Mouse (Mus musculus): ENCODE data around the gene Slc50a1. TPM values are rescaled to one million over a fixed set of nuclear protein-coding genes. Genes with fewer than 3 reads are reported as not detected.

The Slc50a1 gene
- total RNA-seq, 2 experiments from 2014 or later: 46.7 to 53.1 TPM

DNA sequence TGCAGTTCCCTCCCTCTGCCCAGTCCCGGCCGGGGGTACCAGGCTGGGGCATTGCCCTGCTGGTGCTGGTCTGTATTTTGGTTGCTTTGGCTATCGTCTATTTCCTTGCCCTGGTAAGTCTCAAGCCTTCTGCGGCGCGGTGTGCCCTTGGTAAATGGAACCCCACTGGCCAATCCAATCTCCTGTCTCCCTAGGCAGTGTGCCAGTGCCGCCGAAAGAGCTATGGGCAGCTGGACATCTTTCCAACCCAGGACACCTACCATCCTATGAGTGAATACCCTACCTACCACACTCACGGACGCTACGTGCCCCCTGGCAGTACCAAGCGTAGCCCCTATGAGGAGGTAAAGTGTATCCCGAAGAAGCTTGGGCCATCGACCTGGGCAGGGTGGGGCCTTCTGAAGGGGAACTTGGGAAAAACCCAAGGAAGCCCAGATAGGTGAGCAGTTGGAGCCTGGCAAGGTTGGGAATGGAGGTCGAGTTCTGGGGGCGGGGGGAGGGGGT is 38.5 kb downstream of the Slc50a1 start:
- no peak for DNase-seq

DNA sequence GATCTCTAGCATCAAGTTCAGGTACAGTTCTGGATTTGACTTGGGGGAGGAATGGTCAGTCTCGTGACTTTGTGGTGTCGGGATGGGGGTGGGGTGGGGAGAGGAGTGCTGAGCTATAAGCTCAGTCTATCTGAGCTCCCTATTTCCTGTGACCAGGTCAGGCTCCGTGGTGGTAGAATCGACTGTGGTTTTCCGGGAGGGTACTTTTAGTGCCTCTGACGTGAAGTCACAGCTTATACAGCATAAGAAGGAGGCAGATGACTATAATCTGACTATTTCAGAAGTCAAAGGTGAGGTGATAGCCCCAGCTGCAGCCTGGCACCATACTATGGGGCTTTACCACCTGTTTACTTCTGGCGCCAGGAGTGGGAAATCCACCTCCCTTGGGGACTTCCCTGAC is 39.0 kb downstream of the Slc50a1 start:
- DNase-seq: no peak

DNA sequence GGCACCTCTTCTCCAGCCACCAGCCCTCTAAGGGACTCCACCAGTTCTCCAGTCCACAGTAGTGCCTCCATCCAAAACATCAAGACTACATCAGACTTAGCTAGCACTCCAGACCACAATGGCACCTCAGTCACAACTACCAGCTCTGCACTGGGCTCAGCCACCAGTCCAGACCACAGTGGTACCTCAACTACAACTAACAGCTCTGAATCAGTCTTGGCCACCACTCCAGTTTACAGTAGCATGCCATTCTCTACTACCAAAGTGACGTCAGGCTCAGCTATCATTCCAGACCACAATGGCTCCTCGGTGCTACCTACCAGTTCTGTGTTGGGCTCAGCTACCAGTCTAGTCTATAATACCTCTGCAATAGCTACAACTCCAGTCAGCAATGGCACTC is 39.8 kb downstream of the Slc50a1 start:
- DNase-seq: no peak

DNA sequence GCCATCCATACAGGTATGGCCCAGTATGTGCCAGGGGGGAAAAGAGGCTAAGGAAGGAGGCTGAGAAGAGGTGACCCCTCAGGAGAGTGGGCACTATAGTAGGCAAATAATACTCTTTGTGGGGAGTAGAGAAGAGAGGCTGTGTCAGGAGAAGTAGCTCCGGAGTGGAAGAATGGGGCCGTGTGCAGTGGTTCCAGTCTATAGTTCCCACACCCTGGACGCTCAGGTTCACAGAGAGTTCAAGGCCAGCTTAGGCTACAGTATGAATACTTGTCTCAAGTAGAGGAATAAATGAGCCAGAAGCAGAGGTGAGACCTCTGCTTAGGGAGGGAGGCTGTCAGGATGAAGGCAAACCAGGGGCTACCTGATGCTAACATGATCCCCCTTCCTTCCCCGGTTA is 41.1 kb downstream of the Slc50a1 start:
- DNase-seq: no peak

DNA sequence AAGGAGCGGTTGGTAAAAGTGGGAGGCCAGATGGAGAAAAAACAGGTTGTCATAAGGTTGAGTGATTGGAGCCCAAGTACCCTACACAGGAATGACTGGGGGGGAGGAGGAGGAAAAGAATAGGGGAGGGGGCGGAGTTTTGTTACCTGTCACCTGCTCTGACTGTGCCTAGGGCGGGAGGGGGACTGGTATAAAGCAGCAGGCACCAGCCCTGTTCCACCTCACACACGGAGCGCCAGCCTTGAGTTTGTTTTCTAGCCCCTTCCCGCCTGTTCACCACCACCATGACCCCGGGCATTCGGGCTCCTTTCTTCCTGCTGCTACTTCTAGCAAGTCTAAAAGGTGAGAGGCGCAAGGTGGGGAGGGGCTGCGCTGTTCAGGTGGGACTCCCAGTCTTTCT is 41.5 kb downstream of the Slc50a1 start, which contains the start of gene Muc1:
Gene Muc1 (plus strand): TSS at position 222 of the 400 bp plus-strand sequence.
- DNase-seq: no peak

DNA sequence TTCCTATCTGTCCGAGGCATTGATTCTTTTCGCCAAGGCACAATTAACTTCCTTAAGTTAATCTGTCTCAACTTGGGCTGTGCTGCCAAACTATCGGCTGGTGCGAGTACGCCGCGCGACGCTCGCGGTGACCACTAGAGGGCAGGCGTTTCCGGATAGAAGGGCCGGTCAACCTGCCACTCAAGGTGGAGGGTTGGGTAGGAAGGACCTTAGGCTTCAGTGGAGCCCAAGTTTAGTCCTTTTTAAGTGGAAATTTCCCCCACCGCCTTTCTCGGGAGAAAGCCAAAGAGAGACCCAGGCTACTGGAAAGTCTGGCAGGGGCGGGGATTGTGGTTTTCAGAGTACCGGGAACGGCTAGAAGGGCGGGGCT is 42.2 kb downstream of the Slc50a1 start:
- peak; percentile 93 for DNase-seq

DNA sequence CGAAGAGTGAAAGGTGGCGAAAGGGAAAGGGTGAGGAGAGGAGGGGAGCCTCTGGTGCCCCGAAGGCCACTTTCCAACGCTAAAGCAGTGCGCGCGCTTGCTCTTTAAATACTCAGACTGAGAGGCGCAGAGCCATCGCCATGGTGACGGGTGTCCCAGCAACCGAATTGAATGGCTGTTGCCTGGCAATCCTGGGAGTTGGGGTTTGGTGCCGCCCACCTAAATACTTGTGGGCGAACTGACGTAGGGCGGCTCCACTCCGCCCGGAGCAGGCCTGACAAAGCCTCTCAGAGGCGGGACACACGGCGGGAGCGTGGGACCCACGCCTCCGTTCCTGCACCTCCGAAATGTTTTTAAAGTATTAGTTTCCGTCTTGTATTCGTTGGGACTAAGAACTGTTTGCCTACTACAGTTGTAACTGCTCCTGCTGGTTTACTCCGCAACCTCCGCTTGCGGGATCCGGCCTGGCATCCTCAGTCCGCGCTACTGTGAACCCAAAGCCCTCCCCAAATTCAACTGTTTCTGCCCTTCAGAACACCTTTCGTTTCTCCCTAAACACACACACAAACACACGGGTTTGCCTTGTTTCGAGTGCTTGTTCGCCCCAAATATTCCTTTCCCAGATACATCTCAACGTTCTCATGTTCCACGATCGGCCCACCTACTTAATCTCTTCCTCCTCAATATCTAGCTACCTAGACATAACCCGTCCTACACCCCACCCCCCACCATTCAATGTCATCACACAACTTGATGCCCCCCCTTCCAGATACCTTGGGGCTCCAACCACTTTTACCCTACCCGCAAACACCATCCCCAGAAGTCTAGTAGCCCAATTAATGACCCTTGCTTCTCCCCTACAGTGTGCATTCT is 42.8 kb downstream of the Slc50a1 start:
- DNase-seq: peak; percentile 91

DNA sequence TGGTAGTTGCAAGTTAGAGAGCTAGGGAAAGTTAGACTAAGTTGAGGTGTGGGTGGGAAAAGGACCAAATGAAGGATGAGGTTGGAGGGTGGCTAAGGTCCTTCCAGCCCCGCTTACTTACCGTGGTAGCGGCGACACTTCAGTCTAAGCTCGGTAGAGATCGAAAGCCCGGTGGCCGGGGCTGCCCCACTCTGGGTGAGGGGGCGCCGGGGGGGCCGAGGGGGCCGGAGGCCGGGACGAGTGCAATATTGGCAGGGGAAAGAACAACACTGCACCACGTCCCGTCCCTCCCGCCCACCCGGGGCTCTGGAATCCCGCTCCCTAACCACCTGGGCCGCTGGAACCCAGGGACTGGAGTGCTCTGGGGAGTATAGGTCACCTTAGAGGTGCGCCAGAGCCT is 43.5 kb downstream of the Slc50a1 start, which contains the start of gene Mtx1:
Gene Mtx1 (minus strand): TSS at position 189 of the 400 bp plus-strand sequence.
- DNase-seq: no peak

DNA sequence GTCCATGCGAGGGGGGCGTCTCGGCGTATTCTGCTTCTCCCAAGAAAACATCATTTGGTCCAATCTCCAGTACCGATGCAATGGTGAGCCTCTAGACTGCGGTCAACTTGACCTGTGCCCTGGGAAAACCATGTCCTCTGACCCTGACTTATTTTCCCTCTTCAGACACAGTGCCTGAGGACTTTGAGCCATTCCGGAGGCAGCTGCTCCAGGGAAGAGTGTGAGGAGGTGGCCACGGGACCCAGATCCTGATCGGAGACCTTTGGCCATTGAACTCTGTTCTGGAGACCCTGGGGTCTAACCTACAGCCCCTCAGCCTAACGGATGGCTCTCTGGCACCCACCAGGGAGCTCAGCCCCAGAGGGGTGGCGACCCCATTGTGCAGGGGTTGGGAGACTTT is 44.0 kb downstream of the Slc50a1 start:
- DNase-seq: no peak

DNA sequence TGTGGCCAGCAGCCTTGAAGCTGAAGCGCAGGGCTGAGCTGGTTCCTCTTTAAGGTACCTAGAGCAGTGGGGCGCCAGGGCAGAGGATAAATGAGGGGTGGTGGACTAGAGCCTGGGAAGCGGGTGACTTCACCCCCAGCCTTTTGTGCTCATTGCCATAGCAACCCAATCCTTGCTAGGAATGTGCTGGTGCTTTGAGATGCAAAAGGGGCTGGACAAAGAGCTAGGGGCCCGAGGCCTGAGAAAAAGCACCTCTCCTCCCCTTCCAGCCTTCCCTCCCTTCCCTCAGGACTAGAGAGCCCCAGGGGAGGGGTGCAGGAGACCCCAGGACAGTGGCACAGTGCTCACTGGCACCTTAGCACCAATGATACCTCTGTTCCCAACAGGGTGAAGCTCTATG is 44.5 kb downstream of the Slc50a1 start:
- no peak for DNase-seq

DNA sequence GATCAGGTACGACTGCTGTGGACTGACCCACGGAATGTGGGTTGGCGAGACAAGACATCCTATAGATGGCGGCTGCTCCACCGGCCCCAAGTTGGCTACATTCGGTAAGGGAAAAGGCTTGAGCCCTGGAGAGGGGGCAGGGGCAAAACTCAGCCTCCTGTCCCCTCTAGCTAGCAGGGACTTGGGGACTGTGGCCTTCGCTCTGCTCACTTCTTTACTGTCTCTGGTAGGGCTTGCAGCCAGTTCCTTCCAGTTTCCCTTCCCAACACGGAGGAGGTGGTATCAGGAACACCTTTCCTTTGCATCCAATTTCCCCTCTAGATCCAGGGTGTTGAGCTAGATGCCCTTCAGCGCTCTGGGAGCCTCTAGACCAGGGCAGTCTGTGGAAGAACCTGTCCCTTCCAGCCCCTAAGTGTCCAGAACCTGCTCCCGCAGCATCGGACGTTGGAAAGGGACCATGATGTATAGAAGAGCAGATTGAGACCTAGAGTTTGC is 45.0 kb downstream of the Slc50a1 start:
- DNase-seq: no peak

DNA sequence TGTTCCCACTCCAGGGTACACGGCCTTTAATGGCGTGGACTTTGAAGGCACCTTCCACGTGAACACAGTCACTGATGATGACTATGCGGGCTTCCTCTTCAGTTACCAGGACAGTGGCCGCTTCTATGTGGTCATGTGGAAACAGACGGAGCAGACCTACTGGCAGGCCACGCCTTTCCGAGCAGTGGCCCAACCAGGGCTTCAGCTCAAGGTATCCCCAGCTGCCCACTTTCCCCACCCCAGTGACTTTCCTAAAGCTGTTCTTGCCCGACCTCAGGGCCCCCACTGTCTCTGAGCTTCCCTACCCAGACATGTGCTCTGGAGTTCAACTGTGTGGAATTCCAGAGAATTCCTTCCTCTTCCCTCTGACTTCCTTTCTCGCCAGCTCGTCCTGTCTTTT is 45.6 kb downstream of the Slc50a1 start:
- no peak for DNase-seq

DNA sequence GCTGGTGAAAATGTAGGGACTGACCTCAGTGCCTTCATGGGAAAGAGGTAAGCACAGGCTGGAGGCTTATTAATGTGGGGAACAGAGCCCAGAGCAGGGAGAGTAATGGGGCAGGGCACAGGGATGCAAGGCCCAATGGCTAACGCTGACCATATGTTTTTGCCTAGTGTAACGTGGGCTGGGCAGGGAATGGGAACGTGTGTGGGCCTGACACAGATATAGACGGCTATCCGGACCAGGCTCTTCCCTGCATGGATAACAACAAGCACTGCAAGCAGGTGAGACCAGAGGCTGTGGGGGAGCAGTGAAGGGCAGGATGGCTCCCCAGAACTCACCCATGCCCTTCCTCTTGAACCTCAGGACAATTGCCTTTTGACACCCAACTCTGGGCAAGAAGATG is 49.2 kb downstream of the Slc50a1 start:
- no peak for DNase-seq

DNA sequence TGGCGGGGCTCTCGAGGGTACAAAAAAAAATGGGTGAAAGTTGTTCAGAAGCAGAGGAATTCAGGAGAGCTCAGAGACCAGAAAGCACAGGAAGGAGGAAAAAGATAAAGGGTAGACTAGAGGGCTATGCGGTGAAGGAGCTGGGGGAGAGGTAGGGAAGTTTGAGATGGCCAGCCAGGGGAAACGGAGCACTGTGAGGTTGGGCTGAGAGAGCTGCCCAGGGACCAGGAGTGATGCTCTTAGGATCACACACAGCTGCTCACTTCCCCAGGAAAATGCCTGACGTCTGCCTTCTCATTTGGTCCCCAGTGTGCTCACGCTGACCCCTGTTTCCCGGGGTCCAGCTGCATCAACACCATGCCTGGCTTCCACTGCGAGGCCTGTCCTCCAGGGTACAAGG is 50.8 kb downstream of the Slc50a1 start:
- DNase-seq: no peak

DNA sequence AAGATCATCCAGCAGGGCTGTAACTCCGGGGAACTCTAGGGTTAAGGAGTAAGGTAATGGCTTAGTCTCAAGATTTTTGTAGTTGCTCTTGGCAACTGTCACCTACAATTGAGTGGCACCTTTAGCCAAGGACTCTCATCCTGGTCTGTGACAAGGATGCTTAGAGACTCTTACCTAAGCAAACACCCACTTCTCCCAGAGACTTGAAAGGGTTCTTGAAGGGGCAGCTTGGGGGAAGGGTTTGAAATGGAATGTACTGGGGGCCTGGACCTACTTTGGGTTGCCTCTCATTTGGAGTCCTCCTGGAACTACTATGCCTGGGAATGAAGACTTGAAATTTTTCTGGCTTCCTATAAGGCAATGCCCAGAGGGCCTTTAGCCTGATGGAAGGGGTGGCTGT is 52.1 kb downstream of the Slc50a1 start:
- no peak for DNase-seq

Small RNA genes lying within 50 kb of the gene (microRNA-seq; reads per million reads assigned to microRNA genes)
- gene Mir92b: 66.0 reads per million, percentile 39 among the genes with 10 or more reads in this experiment

Other genes with a start within 250 kb of the Slc50a1 start
- 10 to 100 TPM; 19.2 to 23.2 TPM for gene Rusc1, start 177.3 kb downstream of the Slc50a1 start, total RNA-seq (2021)
- not detected for gene Gm43738, start 169.5 kb downstream of the Slc50a1 start, total RNA-seq (2021)
- gene Fdps, start 168.6 kb downstream of the Slc50a1 start, total RNA-seq (2021): 10 to 100 TPM; 56.9 to 70.2 TPM
- gene Pklr, start 134.4 kb downstream of the Slc50a1 start, total RNA-seq (2021): 10 to 100 TPM; 15.2 to 41.1 TPM
- gene Hcn3, start 110.4 kb downstream of the Slc50a1 start, total RNA-seq (2021): 1 to 10 TPM; 2.2 to 5.7 TPM
- 10 to 100 TPM; 42.0 to 65.6 TPM for gene Clk2, start 105.8 kb downstream of the Slc50a1 start, total RNA-seq (2021)
- gene Scamp3, start 93.1 kb downstream of the Slc50a1 start, total RNA-seq (2021): 10 to 100 TPM; 67.9 to 72.7 TPM
- gene Fam189b, start 87.4 kb downstream of the Slc50a1 start, total RNA-seq (2021): 10 to 100 TPM; 16.2 to 24.8 TPM
- gene Gba, start 67.6 kb downstream of the Slc50a1 start, total RNA-seq (2021): 10 to 100 TPM; 47.8 to 48.1 TPM
- gene Thbs3, start 55.4 kb downstream of the Slc50a1 start, total RNA-seq (2021): 10 to 100 TPM; 21.8 to 22.6 TPM
- gene Mtx1, start 43.5 kb downstream of the Slc50a1 start, total RNA-seq (2021): 100 to 1,000 TPM; 176 to 198 TPM
- under 1 TPM; 0.51 to 0.55 TPM for gene Muc1, start 41.5 kb downstream of the Slc50a1 start, total RNA-seq (2021)
- gene Krtcap2, start 24.6 kb downstream of the Slc50a1 start, total RNA-seq (2021): 100 to 1,000 TPM; 109 to 116 TPM
- gene Trim46, start 24.3 kb downstream of the Slc50a1 start, total RNA-seq (2021): 1 to 10 TPM; 2.0 to 4.2 TPM
- 100 to 1,000 TPM; 115 to 122 TPM for gene Dpm3, start 11.2 kb downstream of the Slc50a1 start, total RNA-seq (2021)
- gene Efna1, start 10.6 kb upstream of the Slc50a1 start, total RNA-seq (2021): 10 to 100 TPM; 25.0 to 34.3 TPM
- under 1 TPM; 0.51 to 0.73 TPM for gene Efna3, start 52.4 kb upstream of the Slc50a1 start, total RNA-seq (2021)
- 1 to 10 TPM; 1.7 to 2.2 TPM for gene Efna4, start 67.5 kb upstream of the Slc50a1 start, total RNA-seq (2021)
- gene Adam15, start 79.4 kb upstream of the Slc50a1 start, total RNA-seq (2021): 10 to 100 TPM; 62.8 to 68.9 TPM
- gene Dcst2, start 91.4 kb upstream of the Slc50a1 start, total RNA-seq (2021): under 1 TPM; 0.48 to 0.82 TPM
- gene Dcst1, start 94.7 kb upstream of the Slc50a1 start, total RNA-seq (2021): under 1 TPM in 1 of 2 experiments, not detected in 1; 0.45 TPM
- 10 to 100 TPM; 62.3 to 62.4 TPM for gene Zbtb7b, start 124.2 kb upstream of the Slc50a1 start, total RNA-seq (2021)
- under 1 TPM in 1 of 2 experiments, not detected in 1; 0.24 TPM for gene Lenep, start 132.2 kb upstream of the Slc50a1 start, total RNA-seq (2021)
- gene Flad1, start 141.3 kb upstream of the Slc50a1 start, total RNA-seq (2021): 10 to 100 TPM; 49.4 to 54.6 TPM
- gene Cks1b, start 147.8 kb upstream of the Slc50a1 start, total RNA-seq (2021): 10 to 100 TPM; 39.8 to 43.2 TPM
- 100 to 1,000 TPM in 1 of 2 experiments, 10 to 100 TPM in 1; 94.4 to 108 TPM for gene Shc1, start 147.9 kb upstream of the Slc50a1 start, total RNA-seq (2021)
- gene Pygo2, start 159.6 kb upstream of the Slc50a1 start, total RNA-seq (2021): 10 to 100 TPM; 34.2 to 36.9 TPM
- gene Pbxip1, start 166.1 kb upstream of the Slc50a1 start, total RNA-seq (2021): 10 to 100 TPM; 46.0 to 62.1 TPM
- gene Pmvk, start 184.0 kb upstream of the Slc50a1 start, total RNA-seq (2021): 10 to 100 TPM; 15.3 to 17.1 TPM
- 1 to 10 TPM; 4.3 to 6.3 TPM for gene Kcnn3, start 249.6 kb upstream of the Slc50a1 start, total RNA-seq (2021)